Mouse (Mus musculus) gastrocnemius, adult 2 months (tissue): Measurements from ENCODE around the gene Hadha. TPM values are rescaled to one million over a fixed set of nuclear protein-coding genes. Genes with fewer than 3 reads are reported as not detected.

Experiments
- DNase-seq: peaks from one replicate; pipeline ENCODE4 v3.0.0; 2022
- H3K27ac ChIP-seq: fragments of 200-600 bp; 2 replicates; pipeline ENCODE4 v1.8.1; 2022; ENCODE audit warnings: mild to moderate bottlenecking
- H3K4me3 ChIP-seq: fragments of 200-600 bp; 2 replicates; pipeline ENCODE4 v1.8.1; 2022; ENCODE audit warnings: mild to moderate bottlenecking, moderate library complexity
- CTCF ChIP-seq: fragments of 200-600 bp; IDR thresholded peaks from 2 replicates; pipeline ENCODE4 v1.8.1; 2022; ENCODE audit warnings: antibody characterized with exemption, mild to moderate bottlenecking, moderate library complexity
- intact Hi-C: fragments of 180-260 bp; cut with DNase I; formaldehyde crosslinking; loops from one replicate; pipeline ENCODE4 v1.15.1; 2025
- long read RNA-seq, 2 experiments: library from polyadenylated mRNA; stranded (forward); transcript quantifications; one replicate each; pipeline ENCODE4 v2.0.0; 2021
- total RNA-seq, 2 experiments: library from RNA; stranded (reverse); gene quantifications; 2 replicates each; pipeline ENCODE4 v1.2.3; 2021

The Hadha gene
- total RNA-seq = 100 to 1,000 TPM; 261 to 470 TPM
- long read RNA-seq, experiment 1, full-length matches to known transcripts = 326 of 395 reads
- long read RNA-seq, experiment 1, partial matches to known transcripts = 54 of 395 reads
- long read RNA-seq, experiment 1, other reads (novel, unspliced or antisense) = 15 of 395 reads
- long read RNA-seq, experiment 2, full-length matches to known transcripts = 449 of 516 reads
- long read RNA-seq, experiment 2, partial matches to known transcripts = 43 of 516 reads
- long read RNA-seq, experiment 2, other reads (novel, unspliced or antisense) = 24 of 516 reads

- TF ChIP-seq CTCF = no peak
- DNase-seq = peak; percentile 96
- Histone ChIP-seq H3K27ac (peak within 1 kb of the TSS; percentile 100), H3K4me3 (peak within 1 kb of the TSS; percentile 86)
- intact Hi-C loops = no loop called here
Observed at GRCm38 (mm10) chr5:30154474-30155394, at the start of gene Hadha, which contains the start of gene Hadhb. TSS of gene Hadha (minus strand) at chr5:30155162. TSS of gene Hadhb (plus strand) at chr5:30155248.

DNA sequence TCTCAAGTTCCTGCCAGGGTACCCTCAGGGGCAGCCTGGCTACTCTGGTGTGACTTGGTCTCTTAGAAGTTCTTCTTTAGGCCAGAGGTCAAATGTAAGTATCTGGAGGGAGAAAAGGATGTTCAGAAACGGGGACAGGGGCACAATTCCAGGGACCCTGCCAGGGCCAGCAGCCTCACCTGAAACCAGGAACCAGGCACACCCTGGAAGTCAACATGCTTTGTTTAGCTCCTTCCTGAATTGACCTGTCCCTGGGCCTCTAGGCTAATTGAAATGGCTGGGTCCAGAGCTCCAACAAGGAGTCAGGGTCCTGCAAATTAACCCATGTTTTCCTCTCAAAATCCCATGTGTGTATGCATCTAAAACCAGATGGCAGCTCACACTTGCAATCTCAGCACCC, 49.5 kb upstream of the Hadha start:
- intact Hi-C loops = no loop called here
- TF ChIP-seq CTCF = no peak
- H3K4me3 ChIP-seq = no peak overlapping the region
- H3K27ac ChIP-seq = no peak overlapping the region
- no peak for DNase-seq

- no peak for TF ChIP-seq CTCF
- intact Hi-C loops = no loop called here
- DNase-seq = no peak
- no peak overlapping the region for H3K27ac ChIP-seq
- no peak overlapping the region for H3K4me3 ChIP-seq
Observed at GRCm38 (mm10) chr5:30203216-30203885, 48.4 kb upstream of the Hadha start.

DNA sequence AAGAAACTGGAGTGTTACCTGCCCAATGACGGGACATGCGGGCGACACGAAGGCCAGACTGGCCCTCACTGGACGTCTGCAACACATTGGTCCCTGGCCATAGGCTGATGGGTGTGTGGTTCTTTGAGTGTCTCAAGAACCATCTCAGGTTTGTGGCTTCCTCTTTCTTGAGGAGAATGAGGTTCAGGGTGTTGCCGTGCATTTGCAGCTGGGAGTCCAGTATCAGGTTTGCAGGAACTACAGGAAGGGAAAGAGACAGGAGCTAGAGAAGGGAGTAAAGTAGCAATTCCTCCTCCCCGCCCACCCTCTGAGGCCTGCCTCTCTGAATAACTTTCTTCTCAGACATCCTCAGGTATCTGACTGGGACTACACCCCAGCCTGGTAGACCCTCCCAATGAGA, 47.3 kb upstream of the Hadha start:
- TF ChIP-seq CTCF = no peak
- no peak for DNase-seq
- intact Hi-C loops = no loop called here
- no peak overlapping the region for H3K27ac ChIP-seq
- H3K4me3 ChIP-seq = no peak overlapping the region

DNA sequence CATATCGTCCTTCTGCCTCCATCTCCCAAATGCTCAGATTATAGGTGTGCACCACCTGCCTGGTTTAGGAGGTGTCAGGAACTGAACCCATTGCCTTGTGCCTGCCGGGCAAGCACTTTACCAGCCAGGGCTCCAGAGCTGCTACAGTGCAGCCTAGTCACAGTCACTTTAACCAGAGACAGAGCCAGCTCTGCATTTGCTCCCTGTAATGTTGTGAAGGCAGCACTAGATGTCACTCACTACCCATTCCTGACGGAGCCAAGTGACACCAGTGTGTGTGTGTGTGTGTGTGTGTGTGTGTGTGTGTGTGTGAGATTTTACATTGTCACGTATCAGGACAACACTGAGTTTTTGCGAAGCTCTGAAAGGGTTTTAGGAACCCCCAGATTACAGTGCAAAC, 46.6 kb upstream of the Hadha start:
- TF ChIP-seq CTCF = peak; percentile 54
- Histone ChIP-seq H3K4me3 (no peak overlapping the region), H3K27ac (no peak overlapping the region)
- intact Hi-C loops = no loop called here
- DNase-seq = no peak

DNA sequence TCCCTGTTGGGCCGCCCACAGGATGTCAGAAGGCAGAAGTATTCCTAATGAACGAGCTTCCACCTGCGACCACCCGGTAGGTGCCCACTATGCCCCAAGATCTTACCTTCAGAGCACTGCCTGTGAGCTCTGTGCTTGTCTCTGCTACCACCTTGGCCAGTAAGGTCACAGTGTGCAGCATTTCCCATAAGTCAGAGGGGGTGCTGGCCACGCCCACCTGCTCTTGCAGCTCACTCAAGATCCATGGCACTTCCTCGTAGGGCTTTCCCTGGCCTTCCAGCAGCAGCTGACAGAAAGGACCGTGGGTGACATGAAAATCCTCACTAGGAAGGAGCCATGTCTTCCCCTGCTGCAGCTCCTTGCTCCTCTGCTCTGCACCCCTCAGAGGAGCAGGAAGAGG, 43.3 kb upstream of the Hadha start:
- intact Hi-C loops = no loop called here
- TF ChIP-seq CTCF = no peak
- Histone ChIP-seq H3K4me3 (no peak overlapping the region), H3K27ac (no peak overlapping the region)
- DNase-seq = no peak

DNA sequence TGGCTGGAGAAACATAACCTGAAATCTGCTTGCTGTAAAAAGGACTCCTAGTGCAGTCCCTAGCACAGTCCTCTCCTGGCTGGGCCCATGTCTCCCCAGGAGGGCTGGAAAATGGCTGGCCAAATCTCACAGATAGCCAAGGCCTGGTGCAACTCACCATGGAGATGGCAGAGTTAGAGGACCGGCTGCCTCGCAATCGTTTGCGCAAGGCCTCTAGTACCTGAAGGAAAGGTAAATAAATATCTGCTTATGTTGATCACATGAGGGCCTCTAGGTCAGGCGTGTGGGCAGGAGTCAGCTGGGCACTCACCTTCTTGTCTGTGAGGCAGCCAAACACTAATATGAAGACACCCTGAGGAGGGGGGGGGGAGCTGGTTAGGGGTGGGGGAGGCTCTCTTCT, 40.4 kb upstream of the Hadha start:
- intact Hi-C loops = no loop called here
- no peak for DNase-seq
- Histone ChIP-seq H3K27ac (no peak overlapping the region), H3K4me3 (no peak overlapping the region)
- TF ChIP-seq CTCF = no peak

DNA sequence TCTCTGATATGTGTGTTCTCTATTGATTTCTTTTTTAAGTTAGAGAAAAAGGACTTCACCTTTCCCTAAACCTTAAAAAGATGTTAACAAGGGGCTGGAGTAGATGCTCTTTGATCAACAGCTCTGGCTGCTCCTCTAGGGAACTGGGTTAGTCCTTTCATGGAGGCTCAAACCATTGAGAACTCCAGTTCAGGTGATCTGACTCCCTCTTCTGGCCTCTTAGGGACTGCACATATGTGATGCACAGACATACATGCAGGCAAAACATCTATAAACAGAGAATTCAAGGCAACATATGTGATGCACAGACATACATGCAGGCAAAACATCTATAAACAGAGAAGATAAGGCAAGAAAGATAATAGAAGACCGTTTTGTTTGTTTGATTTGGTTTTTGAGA, 37.5 kb upstream of the Hadha start:
- peak; percentile 45 for TF ChIP-seq CTCF
- Histone ChIP-seq H3K4me3 (no peak overlapping the region), H3K27ac (no peak overlapping the region)
- no peak for DNase-seq
- intact Hi-C loops = no loop called here

DNA sequence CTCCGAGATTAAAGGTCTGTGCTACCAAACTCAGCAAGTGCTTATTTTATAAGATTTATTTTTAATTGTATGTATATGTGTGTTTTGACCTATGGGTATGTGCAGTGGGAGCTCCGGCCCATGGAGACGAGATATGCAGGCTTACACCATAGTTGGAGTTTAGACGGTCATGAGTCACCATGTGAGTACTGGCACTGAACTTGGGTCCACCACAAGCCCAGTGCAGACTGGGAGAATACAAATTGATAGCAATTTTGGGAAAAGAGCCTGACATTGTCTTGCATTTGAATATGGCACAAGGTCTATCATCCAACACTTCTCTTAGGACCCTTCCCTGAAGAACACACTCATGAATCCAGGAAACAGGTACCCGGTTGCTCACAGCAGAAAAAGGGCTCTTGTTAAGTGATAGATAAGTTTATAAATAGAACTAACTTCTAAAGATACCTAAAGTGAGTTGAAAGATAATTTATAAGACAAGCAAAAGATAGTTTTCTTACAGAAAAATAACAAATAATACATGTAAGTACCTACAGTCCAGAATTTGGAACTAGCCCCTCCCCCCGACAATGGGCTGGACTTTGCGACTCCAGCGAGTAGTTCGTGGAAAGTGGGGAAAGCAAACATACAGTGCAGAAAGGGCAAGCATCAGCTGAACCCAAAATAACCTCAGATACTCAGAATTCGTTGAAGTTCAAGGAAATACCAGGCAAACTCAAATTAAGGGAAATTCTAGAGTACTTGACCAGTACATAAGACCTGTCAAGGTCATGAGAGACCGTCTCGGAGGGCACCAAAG, 32.9 kb upstream of the Hadha start:
- TF ChIP-seq CTCF = no peak
- Histone ChIP-seq H3K27ac (no peak overlapping the region), H3K4me3 (no peak overlapping the region)
- intact Hi-C loops = no loop called here
- no peak for DNase-seq

GRCm38 (mm10) chr5:30175811-30176210, 20.8 kb upstream of the Hadha start:
- Histone ChIP-seq H3K4me3 (no peak overlapping the region), H3K27ac (peak overlapping the region; percentile 63)
- TF ChIP-seq CTCF = no peak
- peak; percentile 35 for DNase-seq
- intact Hi-C loops = loop anchor here (5.0 kb wide), 1 partner anchor 44 kb away; no protein-coding TSS in a partner anchor

GRCm38 (mm10) chr5:30172931-30173692, 18.1 kb upstream of the Hadha start:
- H3K27ac ChIP-seq = peak overlapping the region; percentile 73
- H3K4me3 ChIP-seq = no peak overlapping the region
- no peak for DNase-seq

More at GRCm38 (mm10) chr5:30172931-30173692, 18.1 kb upstream of the Hadha start:
- intact Hi-C loops = no loop called here
- TF ChIP-seq CTCF = no peak
